Mouse (Mus musculus): ENCODE measurements around the gene Pikfyve. TPM values are rescaled to one million over a fixed set of nuclear protein-coding genes. Genes with fewer than 3 reads are reported as not detected.
"Not testable (repeated sequence)": the region's sequence is repeated elsewhere in the genome, so short reads cannot be mapped to it uniquely, and the experiment has no call there.

Pikfyve gene
- total and polyA plus RNA-seq, 2 experiments, result 2.8 to 18.7 TPM

DNA sequence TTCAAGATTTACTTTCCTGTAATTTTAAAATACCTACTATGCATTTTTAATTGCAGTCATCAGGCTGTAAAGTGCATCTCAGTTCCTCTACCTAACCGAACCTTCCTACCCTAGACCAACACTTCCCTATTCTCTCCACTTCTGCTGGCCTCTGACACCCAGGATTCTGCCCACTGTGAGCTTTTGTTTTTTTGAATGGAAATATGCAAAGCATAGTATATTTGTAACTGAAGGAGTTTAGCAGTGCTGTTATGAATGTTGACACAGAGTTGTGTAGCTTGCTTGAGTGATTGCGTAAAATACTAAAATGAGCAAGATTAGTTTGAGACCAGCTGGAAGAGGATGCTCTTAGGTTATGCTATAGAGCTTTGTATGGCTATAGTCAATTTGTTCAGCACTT, 41.2 kb downstream of the Pikfyve start:
- no peak overlapping the region for H3K4me3 ChIP-seq (ENCODE audit: insufficient read depth, low read depth, low read length)
- no peak overlapping the region for H3K9ac ChIP-seq (ENCODE audit: low read depth, low read length)
- no peak overlapping the region for H3K27ac ChIP-seq (replicated peaks; ENCODE audit: insufficient read depth, low read depth, low read length)
- H3K79me2 ChIP-seq (ENCODE audit: control insufficient read depth, insufficient read depth, low read length), result no peaks in the 10 kb centered on the region
- no peaks in the 10 kb centered on the region for H3K27me3 ChIP-seq (ENCODE audit: control insufficient read depth, insufficient read depth, low read length)
- WGBS, result 89% methylated on average over 2 of the region's 2 CpGs
- peaks cover 35% of the 10 kb centered on the region for H3K36me3 ChIP-seq (ENCODE audit: control insufficient read depth, insufficient read depth, low read length)
- H3K4me1 ChIP-seq (ENCODE audit: control insufficient read depth, insufficient read depth, low read length), result no peaks in the 10 kb centered on the region
- peak; percentile 9 for DNase-seq (ENCODE audit: extremely low read depth, low read depth, low spot score)
- no peak for TF ChIP-seq POLR2A (IDR thresholded peaks at IDR 0.05; ENCODE audit: extremely low read depth, insufficient read depth, low read length)
- TF ChIP-seq CTCF (IDR thresholded peaks at IDR 0.05; ENCODE audit: low read depth, low read length), result no peak

DNA sequence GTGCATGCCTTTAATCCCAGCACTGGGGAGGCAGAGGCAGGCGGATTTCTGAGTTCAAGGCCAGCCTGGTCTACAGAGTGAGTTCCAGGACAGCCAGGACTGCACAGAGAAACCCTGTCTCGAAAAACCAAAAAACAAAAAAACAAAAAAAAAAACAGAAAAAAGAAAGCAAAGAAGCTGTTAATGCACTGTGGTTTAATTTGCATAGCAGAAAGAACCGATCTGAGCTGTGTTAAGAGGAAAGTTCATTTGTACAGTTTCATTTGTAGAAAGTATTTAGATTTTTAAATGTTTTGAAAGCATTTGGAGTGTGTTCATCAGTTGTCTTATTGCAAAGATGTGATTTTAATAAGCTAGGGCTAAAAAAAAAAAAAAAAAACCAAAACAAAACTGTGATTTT, 43.3 kb downstream of the Pikfyve start:
- not testable (repeated sequence) for H3K27ac ChIP-seq (replicated peaks; ENCODE audit: insufficient read depth, low read depth, low read length); H3K27me3 ChIP-seq (ENCODE audit: control insufficient read depth, insufficient read depth, low read length); H3K4me3 ChIP-seq (ENCODE audit: insufficient read depth, low read depth, low read length); DNase-seq (ENCODE audit: extremely low read depth, low read depth, low spot score); H3K9ac ChIP-seq (ENCODE audit: low read depth, low read length); H3K79me2 ChIP-seq (ENCODE audit: control insufficient read depth, insufficient read depth, low read length); H3K4me1 ChIP-seq (ENCODE audit: control insufficient read depth, insufficient read depth, low read length)
- peaks cover 32% of the 10 kb centered on the region for H3K36me3 ChIP-seq (ENCODE audit: control insufficient read depth, insufficient read depth, low read length)
- 94% methylated on average over 3 of the region's 3 CpGs for WGBS

DNA sequence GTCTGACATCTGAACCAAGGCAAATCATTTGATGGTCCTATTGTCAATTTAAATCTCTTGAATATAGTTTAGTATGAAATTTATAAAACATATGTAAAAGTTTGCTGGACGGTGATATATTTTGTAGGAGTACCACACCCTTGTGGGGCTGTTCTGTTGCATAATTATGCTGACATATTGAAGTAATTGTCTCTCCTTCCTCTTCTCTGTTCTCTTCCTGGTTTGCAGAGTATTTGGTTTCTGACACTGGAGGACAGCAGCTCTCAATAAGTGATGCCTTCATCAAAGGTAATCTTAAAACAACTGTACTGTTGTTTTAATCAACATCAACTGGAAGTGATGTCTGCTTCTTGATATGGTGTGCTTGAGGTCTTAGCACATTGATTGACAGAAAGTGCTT, 44.1 kb downstream of the Pikfyve start:
- Histone ChIP-seq H3K79me2 (ENCODE audit: control insufficient read depth, insufficient read depth, low read length) (no peaks in the 10 kb centered on the region), H3K36me3 (ENCODE audit: control insufficient read depth, insufficient read depth, low read length) (peaks cover 36% of the 10 kb centered on the region), H3K4me3 (ENCODE audit: insufficient read depth, low read depth, low read length) (no peak overlapping the region), H3K4me1 (ENCODE audit: control insufficient read depth, insufficient read depth, low read length) (no peaks in the 10 kb centered on the region), H3K9ac (ENCODE audit: low read depth, low read length) (no peak overlapping the region), H3K27me3 (ENCODE audit: control insufficient read depth, insufficient read depth, low read length) (no peaks in the 10 kb centered on the region), H3K27ac (replicated peaks; ENCODE audit: insufficient read depth, low read depth, low read length) (no peak overlapping the region)
- peak; percentile 9 for DNase-seq (ENCODE audit: extremely low read depth, low read depth, low spot score)
- 83% methylated on average over 1 of the region's 1 CpGs for WGBS
- no peak for TF ChIP-seq CTCF (IDR thresholded peaks at IDR 0.05; ENCODE audit: low read depth, low read length)
- no peak for TF ChIP-seq POLR2A (IDR thresholded peaks at IDR 0.05; ENCODE audit: extremely low read depth, insufficient read depth, low read length)

- no peaks in the 10 kb centered on the region for H3K27me3 ChIP-seq (ENCODE audit: control insufficient read depth, insufficient read depth, low read length)
- 89% methylated on average over 3 of the region's 3 CpGs for WGBS
- no peaks in the 10 kb centered on the region for H3K4me1 ChIP-seq (ENCODE audit: control insufficient read depth, insufficient read depth, low read length)
- no peak overlapping the region for H3K4me3 ChIP-seq (ENCODE audit: insufficient read depth, low read depth, low read length)
- no peak for TF ChIP-seq POLR2A (IDR thresholded peaks at IDR 0.05; ENCODE audit: extremely low read depth, insufficient read depth, low read length)
- TF ChIP-seq CTCF (IDR thresholded peaks at IDR 0.05; ENCODE audit: low read depth, low read length), result no peak
- peaks cover 44% of the 10 kb centered on the region for H3K36me3 ChIP-seq (ENCODE audit: control insufficient read depth, insufficient read depth, low read length)
- H3K27ac ChIP-seq (replicated peaks; ENCODE audit: insufficient read depth, low read depth, low read length), result no peak overlapping the region
- DNase-seq (ENCODE audit: extremely low read depth, low read depth, low spot score), result no peak
- H3K9ac ChIP-seq (ENCODE audit: low read depth, low read length), result no peak overlapping the region
- H3K79me2 ChIP-seq (ENCODE audit: control insufficient read depth, insufficient read depth, low read length), result no peaks in the 10 kb centered on the region
Measured at GRCm38 (mm10) chr1:65237712-65238111, 51.2 kb downstream of the Pikfyve start.

- H3K36me3 ChIP-seq (ENCODE audit: control insufficient read depth, insufficient read depth, low read length), result peaks cover 35% of the 10 kb centered on the region
- TF ChIP-seq CTCF (IDR thresholded peaks at IDR 0.05; ENCODE audit: low read depth, low read length) (no peak), POLR2A (IDR thresholded peaks at IDR 0.05; ENCODE audit: extremely low read depth, insufficient read depth, low read length) (no peak)
- WGBS, result 98% methylated on average over 1 of the region's 1 CpGs
- no peak overlapping the region for H3K4me3 ChIP-seq (ENCODE audit: insufficient read depth, low read depth, low read length)
- no peaks in the 10 kb centered on the region for H3K27me3 ChIP-seq (ENCODE audit: control insufficient read depth, insufficient read depth, low read length)
- no peaks in the 10 kb centered on the region for H3K4me1 ChIP-seq (ENCODE audit: control insufficient read depth, insufficient read depth, low read length)
- H3K9ac ChIP-seq (ENCODE audit: low read depth, low read length), result no peak overlapping the region
- H3K79me2 ChIP-seq (ENCODE audit: control insufficient read depth, insufficient read depth, low read length), result no peaks in the 10 kb centered on the region
- DNase-seq (ENCODE audit: extremely low read depth, low read depth, low spot score), result no peak
- H3K27ac ChIP-seq (replicated peaks; ENCODE audit: insufficient read depth, low read depth, low read length), result no peak overlapping the region
Measured at GRCm38 (mm10) chr1:65245637-65246036, 59.2 kb downstream of the Pikfyve start.

DNA sequence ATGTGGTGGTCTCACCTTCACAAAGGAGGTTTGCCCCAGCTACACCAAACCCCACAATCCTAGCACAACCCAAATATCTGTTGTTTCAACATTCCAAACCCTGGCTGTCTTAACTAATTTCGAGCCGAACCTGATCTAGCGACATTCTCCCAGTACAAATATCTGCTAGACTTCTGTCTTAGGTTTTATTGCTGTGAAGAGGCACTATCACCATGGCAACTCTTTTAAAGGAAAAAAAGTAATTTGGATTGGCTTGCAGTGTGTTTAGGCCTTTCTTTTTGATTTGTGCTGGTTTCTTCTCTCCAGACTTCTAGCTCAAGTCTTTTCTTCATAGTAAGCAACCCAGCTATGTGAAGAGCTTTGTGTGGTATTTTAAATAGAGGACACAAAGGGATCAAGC, 94.0 kb downstream of the Pikfyve start:
- H3K36me3 ChIP-seq (ENCODE audit: control insufficient read depth, insufficient read depth, low read length), result peaks cover 10% of the 10 kb centered on the region
- TF ChIP-seq POLR2A (IDR thresholded peaks at IDR 0.05; ENCODE audit: extremely low read depth, insufficient read depth, low read length), result no peak
- TF ChIP-seq CTCF (IDR thresholded peaks at IDR 0.05; ENCODE audit: low read depth, low read length), result no peak
- no peaks in the 10 kb centered on the region for H3K27me3 ChIP-seq (ENCODE audit: control insufficient read depth, insufficient read depth, low read length)
- no peaks in the 10 kb centered on the region for H3K4me1 ChIP-seq (ENCODE audit: control insufficient read depth, insufficient read depth, low read length)
- DNase-seq (ENCODE audit: extremely low read depth, low read depth, low spot score), result no peak
- H3K27ac ChIP-seq (replicated peaks; ENCODE audit: insufficient read depth, low read depth, low read length), result no peak overlapping the region
- H3K9ac ChIP-seq (ENCODE audit: low read depth, low read length), result no peak overlapping the region
- no peak overlapping the region for H3K4me3 ChIP-seq (ENCODE audit: insufficient read depth, low read depth, low read length)
- no peaks in the 10 kb centered on the region for H3K79me2 ChIP-seq (ENCODE audit: control insufficient read depth, insufficient read depth, low read length)
- WGBS, result 86% methylated on average over 3 of the region's 3 CpGs
